Mouse (Mus musculus) limb, embryonic 12.5 days (tissue): ENCODE results near the gene Aadacl2. TPM values are rescaled to one million over a fixed set of nuclear protein-coding genes. Genes with fewer than 3 reads are reported as not detected.

Experiments used
- ATAC-seq: fragments of 200-750 bp; cut with Nextera tagmentation; 2 replicates; pipeline ENCODE4 v1.8.0; 2017; ENCODE audit warnings: low read depth, moderate TSS enrichment; ENCODE audit not compliant: insufficient number of reproducible peaks, insufficient read depth, low FRiP score, low TSS enrichment
- H3K27ac ChIP-seq: fragments of 300-500 bp; sonication (generic); 2 replicates; pipeline ENCODE4 v1.5.1; 2016; ENCODE audit warnings: mild to moderate bottlenecking, moderate library complexity
- H3K27me3 ChIP-seq: fragments of 300-500 bp; sonication (generic); 2 replicates; pipeline ENCODE4 v1.6.1; 2016; ENCODE audit warnings: mild to moderate bottlenecking, moderate library complexity
- H3K36me3 ChIP-seq: fragments of 300-500 bp; sonication (generic); 2 replicates; pipeline ENCODE4 v1.6.1; 2016; ENCODE audit warnings: mild to moderate bottlenecking, moderate library complexity
- H3K4me1 ChIP-seq: fragments of 300-500 bp; sonication (generic); replicated peaks from 2 replicates; pipeline ENCODE4 v1.6.1; 2016
- H3K4me2 ChIP-seq: fragments of 300-500 bp; sonication (generic); 2 replicates; pipeline ENCODE4 v1.6.1; 2016; ENCODE audit warnings: mild to moderate bottlenecking, moderate library complexity
- H3K4me3 ChIP-seq: fragments of 300-500 bp; sonication (generic); replicated peaks from 2 replicates; pipeline ENCODE4 v1.5.1; 2016; ENCODE audit warnings: mild to moderate bottlenecking
- H3K9ac ChIP-seq: fragments of 300-500 bp; sonication (generic); replicated peaks from 2 replicates; pipeline ENCODE4 v1.6.1; 2016; ENCODE audit warnings: mild to moderate bottlenecking, moderate library complexity
- H3K9me3 ChIP-seq: fragments of 300-500 bp; sonication (generic); 2 replicates; pipeline ENCODE4 v1.6.1; 2016; ENCODE audit warnings: mild to moderate bottlenecking, moderate library complexity
- WGBS: fragments of 180-500 bp; shearing (Covaris S2); methylation state at CpG from one replicate; pipeline ENCODE4 v1.1.7; 2016; 5-methylcytosine and 5-hydroxymethylcytosine counted together
- polyA plus RNA-seq: library from polyadenylated mRNA; unstranded; fragments of >200 nt; fragmentation: Nextera tagmentation; extraction: Ambion mirVana; gene quantifications from 2 replicates; pipeline ENCODE4 v1.2.1, GENCODE M21; 2016

The Aadacl2 gene
- polyA plus RNA-seq, 1 experiment from 2014 or later: not detected

GRCm38 (mm10) chr3:60057809-60058082 is 51.2 kb downstream of the Aadacl2 start:
- Histone ChIP-seq H3K9me3 (no peaks in the 10 kb centered on the region), H3K4me1 (no peaks in the 10 kb centered on the region), H3K4me2 (no peak overlapping the region), H3K27me3 (no peaks in the 10 kb centered on the region), H3K4me3 (no peak overlapping the region), H3K9ac (no peak overlapping the region), H3K36me3 (no peaks in the 10 kb centered on the region), H3K27ac (no peak overlapping the region)
- no peak for ATAC-seq
- 63% methylated on average over 1 of the region's 1 CpGs for WGBS

Other genes with a start within 250 kb of the Aadacl2 start
- not detected in 2 replicates for gene Gm8298, start 145.7 kb upstream of the Aadacl2 start, polyA plus RNA-seq
- gene C130079G13Rik, start 81.5 kb upstream of the Aadacl2 start, polyA plus RNA-seq: not detected in 2 replicates
- gene Aadac, start 19.0 kb downstream of the Aadacl2 start, polyA plus RNA-seq: not detected in 2 replicates
- not detected in 2 replicates for gene Sucnr1, start 75.1 kb downstream of the Aadacl2 start, polyA plus RNA-seq